In genomic region chr4:41571490-41571889, GRCm38 (mm10) we compare ENCODE assay signal across 14 mouse cellular contexts. TPM values are rescaled to one million over a fixed set of nuclear protein-coding genes. Genes with fewer than 3 reads are reported as not detected.
DNase-seq lines count a peak whose midpoint lies in the region; ATAC-seq and TF ChIP-seq lines count a peak whose summit lies in the region.
"Had no signal": no experiment of that assay in that cellular context is flagged by ENCODE, and none has a peak within 500 bp of the region (broad histone marks: within the 10 kb centered on the region; RNA-seq: fewer than 3 reads in every experiment).

No protein-coding gene starts in this region.

- no peak overlapping the region for H3K4me3 ChIP-seq in cerebellum, adult 2 months (replicated peaks; ENCODE audit: insufficient read depth, low read depth, low read length)
- H3K4me3 ChIP-seq in kidney, postnatal 0 days (replicated peaks; ENCODE audit: low read depth, low read length), result no peak overlapping the region
- no peak overlapping the region for H3K4me3 ChIP-seq in midbrain, postnatal 0 days (ENCODE audit: low read depth, low read length)
- no peak overlapping the region for H3K4me3 ChIP-seq in midbrain, embryonic 11.5 days (ENCODE audit: low read depth, low read length)
- no peak overlapping the region for H3K4me3 ChIP-seq in embryonic fibroblast, embryonic 13.5 days (ENCODE audit: insufficient read depth, low read length)
- H3K4me3 ChIP-seq in limb, embryonic 10.5 days, result no peak overlapping the region
- H3K4me3 ChIP-seq: heart, embryonic 15.5 days; limb, embryonic 15.5 days; myocyte had no signal

- no peak for TF ChIP-seq POLR2A in cerebellum, adult 2 months (IDR thresholded peaks at IDR 0.05; ENCODE audit: borderline replicate concordance, insufficient read depth, low read length)
- TF ChIP-seq POLR2A in embryonic fibroblast, embryonic 13.5 days (IDR thresholded peaks at IDR 0.05; ENCODE audit: low read depth, low read length), result no peak

- no peaks in the 10 kb centered on the region for H3K9me3 ChIP-seq in kidney, postnatal 0 days (replicated peaks; ENCODE audit: low read length)
- H3K9me3 ChIP-seq in midbrain, postnatal 0 days (ENCODE audit: low read length), result no peaks in the 10 kb centered on the region
- no peaks in the 10 kb centered on the region for H3K9me3 ChIP-seq in midbrain, embryonic 11.5 days (ENCODE audit: control insufficient read depth, low read length)
- no peaks in the 10 kb centered on the region for H3K9me3 ChIP-seq in limb, embryonic 10.5 days (replicated peaks)
- H3K9me3 ChIP-seq: heart, embryonic 15.5 days; limb, embryonic 15.5 days had no signal

- no peak for DNase-seq in cerebellum, adult 2 months
- DNase-seq in cerebellum, postnatal 4 days (ENCODE audit: low spot score in 2 of 2), result no peak
- DNase-seq in kidney, postnatal 0 days (ENCODE audit: low spot score), result peak; percentile 59
- DNase-seq in kidney, adult 8-10 months, result no peak
- no peak for DNase-seq in midbrain, postnatal 0 days (ENCODE audit: low spot score)
- DNase-seq in midbrain, embryonic 11.5 days (ENCODE audit: low spot score, missing footprints), result no peak
- no peak for DNase-seq in limb, embryonic 10.5 days (ENCODE audit: low spot score)
- DNase-seq: thymus, adult 18-20 months had no signal

- H3K9ac ChIP-seq in kidney, postnatal 0 days (ENCODE audit: low read depth, low read length), result no peak overlapping the region
- H3K9ac ChIP-seq in midbrain, postnatal 0 days (replicated peaks; ENCODE audit: low read length, poor library complexity, severe bottlenecking), result no peak overlapping the region
- H3K9ac ChIP-seq in midbrain, embryonic 11.5 days (ENCODE audit: low read length), result no peak overlapping the region
- H3K9ac ChIP-seq: heart, embryonic 15.5 days; limb, embryonic 15.5 days had no signal

- no peaks in the 10 kb centered on the region for H3K36me3 ChIP-seq in kidney, postnatal 0 days (ENCODE audit: insufficient read depth, low read length)
- H3K36me3 ChIP-seq in midbrain, postnatal 0 days (ENCODE audit: insufficient read depth, low read length), result no peaks in the 10 kb centered on the region
- H3K36me3 ChIP-seq in midbrain, embryonic 11.5 days (ENCODE audit: control insufficient read depth, insufficient read depth, low read length), result no peaks in the 10 kb centered on the region
- no peaks in the 10 kb centered on the region for H3K36me3 ChIP-seq in limb, embryonic 10.5 days
- H3K36me3 ChIP-seq: heart, embryonic 15.5 days; limb, embryonic 15.5 days had no signal

- peak; percentile 29; the same call in 1 of the 2 replicates for TF ChIP-seq CTCF in cerebellum, adult 2 months (IDR thresholded peaks at IDR 0.05; ENCODE audit: borderline replicate concordance, insufficient read depth, low read depth, low read length)
- peak; percentile 58 for TF ChIP-seq CTCF in kidney, postnatal 0 days (IDR thresholded peaks at IDR 0.05; ENCODE audit: low read depth)
- TF ChIP-seq CTCF in midbrain, postnatal 0 days (IDR thresholded peaks at IDR 0.05), result peak; percentile 63
- peak; percentile 46; the same call in 1 of the 2 replicates for TF ChIP-seq CTCF in embryonic fibroblast, embryonic 13.5 days (IDR thresholded peaks at IDR 0.05; ENCODE audit: borderline replicate concordance, insufficient read depth, low read length)

- H3K4me2 ChIP-seq in kidney, postnatal 0 days (ENCODE audit: low read length), result no peak overlapping the region
- no peak overlapping the region for H3K4me2 ChIP-seq in midbrain, postnatal 0 days (ENCODE audit: low read depth, low read length, poor library complexity, severe bottlenecking)
- H3K4me2 ChIP-seq in midbrain, embryonic 11.5 days, result no peak overlapping the region
- H3K4me2 ChIP-seq: heart, embryonic 15.5 days; limb, embryonic 15.5 days had no signal

- H3K4me1 ChIP-seq in cerebellum, adult 2 months (ENCODE audit: control insufficient read depth, insufficient read depth, low read length), result peaks cover 6% of the 10 kb centered on the region; the same call in 1 of the 2 replicates
- H3K4me1 ChIP-seq in kidney, postnatal 0 days (replicated peaks; ENCODE audit: insufficient read depth, low read length), result peaks cover 6% of the 10 kb centered on the region; the same call in 1 of the 2 replicates
- H3K4me1 ChIP-seq in midbrain, postnatal 0 days (ENCODE audit: insufficient read depth, low read length), result peaks cover 17% of the 10 kb centered on the region
- peaks cover 18% of the 10 kb centered on the region for H3K4me1 ChIP-seq in midbrain, embryonic 11.5 days (ENCODE audit: control insufficient read depth, insufficient read depth, low read length)
- H3K4me1 ChIP-seq in embryonic fibroblast, embryonic 13.5 days (ENCODE audit: control insufficient read depth, insufficient read depth, low read length), result 0 out of 2 replicates have a peak, but pooled peaks cover 5% of the 10 kb centered on the region
- peaks cover 35% of the 10 kb centered on the region for H3K4me1 ChIP-seq in limb, embryonic 10.5 days

- 54% methylated on average over 5 of the region's 5 CpGs for WGBS in cerebellum, adult 2 months
- 22% methylated on average over 5 of the region's 5 CpGs for WGBS in kidney, postnatal 0 days
- 29% methylated on average over 5 of the region's 5 CpGs for WGBS in midbrain, postnatal 0 days
- whole genome bisulfite sequencing in midbrain, embryonic 11.5 days, result 31% methylated on average over 5 of the region's 5 CpGs
- 18% methylated on average over 5 of the region's 5 CpGs for WGBS in limb, embryonic 10.5 days

- H3K27me3 ChIP-seq in cerebellum, adult 2 months (ENCODE audit: control insufficient read depth, insufficient read depth, low read length), result no peaks in the 10 kb centered on the region
- H3K27me3 ChIP-seq in kidney, postnatal 0 days (ENCODE audit: insufficient read depth, low read length), result no peaks in the 10 kb centered on the region
- no peaks in the 10 kb centered on the region for H3K27me3 ChIP-seq in midbrain, postnatal 0 days (ENCODE audit: insufficient read depth, low read length)
- H3K27me3 ChIP-seq in midbrain, embryonic 11.5 days (ENCODE audit: control insufficient read depth, insufficient read depth, low read length), result no peaks in the 10 kb centered on the region
- peaks cover 42% of the 10 kb centered on the region for H3K27me3 ChIP-seq in limb, embryonic 10.5 days (ENCODE audit: low read depth, poor library complexity, severe bottlenecking)
- H3K27me3 ChIP-seq: heart, embryonic 15.5 days had no signal

- ATAC-seq in kidney, postnatal 0 days (replicated peaks; ENCODE audit: low FRiP score, low read depth), result no peak
- no peak for ATAC-seq in midbrain, postnatal 0 days (ENCODE audit: low FRiP score)
- no peak for ATAC-seq in midbrain, embryonic 11.5 days (ENCODE audit: low FRiP score)

- H3K27ac ChIP-seq in cerebellum, adult 2 months (ENCODE audit: insufficient read depth, low read length), result no peak overlapping the region
- no peak overlapping the region for H3K27ac ChIP-seq in kidney, postnatal 0 days
- H3K27ac ChIP-seq in midbrain, postnatal 0 days (ENCODE audit: low read depth, low read length), result no peak overlapping the region
- H3K27ac ChIP-seq in midbrain, embryonic 11.5 days (ENCODE audit: low read depth, low read length), result no peak overlapping the region
- no peak overlapping the region for H3K27ac ChIP-seq in embryonic fibroblast, embryonic 13.5 days (ENCODE audit: insufficient read depth, low read length)
- no peak overlapping the region for H3K27ac ChIP-seq in limb, embryonic 10.5 days
- H3K27ac ChIP-seq: heart, embryonic 15.5 days; limb, embryonic 15.5 days had no signal

RNA-seq across cellular contexts. Expression of gene Dnaic1, which starts 1.9 kb away (rescaled TPM):
- 8.1 and 9.3 TPM in 2 replicates for polyA plus RNA-seq in cerebellum, adult 2 months (2012; rRNA removed)
- polyA plus RNA-seq in kidney, postnatal 0 days (2015; fragmentation: Nextera tagmentation; extraction: Ambion mirVana), result 1.3 and 2.0 TPM in 2 replicates
- total RNA-seq in midbrain, postnatal 0 days (2014; rRNA removed), result 1.7 and 6.1 TPM in 2 replicates
- 3.2 and 3.8 TPM in 2 replicates for polyA plus RNA-seq in midbrain, postnatal 0 days (2015; fragmentation: Nextera tagmentation; extraction: Ambion mirVana)
- polyA plus RNA-seq in midbrain, embryonic 11.5 days (2014; fragmentation: Nextera tagmentation; extraction: Ambion mirVana), result 1.7 and 1.9 TPM in 2 replicates
- polyA plus RNA-seq in embryonic fibroblast, embryonic 13.5 days (2011; ENCODE audit: insufficient read length, low read depth, missing spikeins), result not detected in 2 replicates
- polyA plus RNA-seq in limb, embryonic 10.5 days (2016; fragmentation: Nextera tagmentation; extraction: Ambion mirVana), result 0.93 and 1.7 TPM in 2 replicates
- total RNA-seq: MEL had no signal

RNA-seq across cellular contexts. Expression of gene Fam219a, which starts 2.2 kb away (rescaled TPM):
- 137 and 147 TPM in 2 replicates for polyA plus RNA-seq in cerebellum, adult 2 months (2012; rRNA removed)
- 2.3 and 2.9 TPM in 2 replicates for polyA plus RNA-seq in kidney, postnatal 0 days (2015; fragmentation: Nextera tagmentation; extraction: Ambion mirVana)
- total RNA-seq in midbrain, postnatal 0 days (2014; rRNA removed), result 125 and 130 TPM in 2 replicates
- 20.5 and 24.1 TPM in 2 replicates for polyA plus RNA-seq in midbrain, postnatal 0 days (2015; fragmentation: Nextera tagmentation; extraction: Ambion mirVana)
- 8.5 and 8.8 TPM in 2 replicates for polyA plus RNA-seq in midbrain, embryonic 11.5 days (2014; fragmentation: Nextera tagmentation; extraction: Ambion mirVana)
- 11.4 and 15.5 TPM in 2 replicates for polyA plus RNA-seq in embryonic fibroblast, embryonic 13.5 days (2011; ENCODE audit: insufficient read length, low read depth, missing spikeins)
- polyA plus RNA-seq in limb, embryonic 10.5 days (2016; fragmentation: Nextera tagmentation; extraction: Ambion mirVana), result 1.1 and 1.9 TPM in 2 replicates

RNA-seq across cellular contexts. Expression of gene 1110017D15Rik, which starts 54.4 kb away (rescaled TPM):
- 4.3 and 6.4 TPM in 2 replicates for polyA plus RNA-seq in cerebellum, adult 2 months (2012; rRNA removed)
- polyA plus RNA-seq in kidney, postnatal 0 days (2015; fragmentation: Nextera tagmentation; extraction: Ambion mirVana), result 0.43 and 0.68 TPM in 2 replicates
- 10.9 and 11.8 TPM in 2 replicates for total RNA-seq in midbrain, postnatal 0 days (2014; rRNA removed)
- polyA plus RNA-seq in midbrain, postnatal 0 days (2015; fragmentation: Nextera tagmentation; extraction: Ambion mirVana), result 18.1 and 20.7 TPM in 2 replicates
- 3.6 and 4.6 TPM in 2 replicates for polyA plus RNA-seq in midbrain, embryonic 11.5 days (2014; fragmentation: Nextera tagmentation; extraction: Ambion mirVana)
- not detected in 2 replicates for polyA plus RNA-seq in embryonic fibroblast, embryonic 13.5 days (2011; ENCODE audit: insufficient read length, low read depth, missing spikeins)
- 4.3 and 7.3 TPM in 2 replicates for polyA plus RNA-seq in limb, embryonic 10.5 days (2016; fragmentation: Nextera tagmentation; extraction: Ambion mirVana)
- total RNA-seq: gastrocnemius, adult 8-10 months; MEL had no signal
